Mouse (Mus musculus): Measurements from ENCODE around the gene G6pc3. TPM values are rescaled to one million over a fixed set of nuclear protein-coding genes. Genes with fewer than 3 reads are reported as not detected.

G6pc3 gene
- 61.4 TPM for polyA plus RNA-seq (2015; fragmentation: Illumina TruSeq; extraction: RNeasy Lipid Tissue Mini Kit (QIAGEN cat#74804); ENCODE audit: low read depth, low replicate concordance)

GRCm38 (mm10) chr11:102189461-102190436 is at the start of gene G6pc3:
TSS of gene G6pc3 (plus strand) at chr11:102189620.

GRCm38 (mm10) chr11:102145471-102146001 is 43.9 kb upstream of the G6pc3 start, which contains the start of gene Nags:
TSS of gene Nags (plus strand) at chr11:102145513.

GRCm38 (mm10) chr11:102156039-102156785 is 33.2 kb upstream of the G6pc3 start, which contains the start of gene Tmem101:
TSS of gene Tmem101 (minus strand) at chr11:102156404.

GRCm38 (mm10) chr11:102184646-102185495 is 4.5 kb upstream of the G6pc3 start, which contains the start of gene Lsm12:
TSS of gene Lsm12 (minus strand) at chr11:102185296.

GRCm38 (mm10) chr11:102230006-102230741 is 40.8 kb downstream of the G6pc3 start, which contains the start of gene Hdac5:
TSS of gene Hdac5 (minus strand) at chr11:102230166.

Other genes with a start within 250 kb of the G6pc3 start
- not detected for gene Sost, start 222.6 kb upstream of the G6pc3 start, polyA plus RNA-seq (2015; fragmentation: Illumina TruSeq; extraction: RNeasy Lipid Tissue Mini Kit (QIAGEN cat#74804); ENCODE audit: low read depth, low replicate concordance)
- gene Cfap97d1, start 205.3 kb upstream of the G6pc3 start, polyA plus RNA-seq (2015; fragmentation: Illumina TruSeq; extraction: RNeasy Lipid Tissue Mini Kit (QIAGEN cat#74804); ENCODE audit: low read depth, low replicate concordance) = not detected
- 151 TPM for gene Dusp3, start 202.6 kb upstream of the G6pc3 start, polyA plus RNA-seq (2015; fragmentation: Illumina TruSeq; extraction: RNeasy Lipid Tissue Mini Kit (QIAGEN cat#74804); ENCODE audit: low read depth, low replicate concordance)
- 42.1 TPM for gene Mpp3, start 161.2 kb upstream of the G6pc3 start, polyA plus RNA-seq (2015; fragmentation: Illumina TruSeq; extraction: RNeasy Lipid Tissue Mini Kit (QIAGEN cat#74804); ENCODE audit: low read depth, low replicate concordance)
- 0.25 TPM for gene Cd300lg, start 148.1 kb upstream of the G6pc3 start, polyA plus RNA-seq (2015; fragmentation: Illumina TruSeq; extraction: RNeasy Lipid Tissue Mini Kit (QIAGEN cat#74804); ENCODE audit: low read depth, low replicate concordance)
- gene Mpp2, start 101.1 kb upstream of the G6pc3 start, polyA plus RNA-seq (2015; fragmentation: Illumina TruSeq; extraction: RNeasy Lipid Tissue Mini Kit (QIAGEN cat#74804); ENCODE audit: low read depth, low replicate concordance) = 87.5 TPM
- not detected for gene Ppy, start 88.3 kb upstream of the G6pc3 start, polyA plus RNA-seq (2015; fragmentation: Illumina TruSeq; extraction: RNeasy Lipid Tissue Mini Kit (QIAGEN cat#74804); ENCODE audit: low read depth, low replicate concordance)
- not detected for gene Pyy, start 81.8 kb upstream of the G6pc3 start, polyA plus RNA-seq (2015; fragmentation: Illumina TruSeq; extraction: RNeasy Lipid Tissue Mini Kit (QIAGEN cat#74804); ENCODE audit: low read depth, low replicate concordance)
- not detected for gene Nags, start 44.1 kb upstream of the G6pc3 start, polyA plus RNA-seq (2015; fragmentation: Illumina TruSeq; extraction: RNeasy Lipid Tissue Mini Kit (QIAGEN cat#74804); ENCODE audit: low read depth, low replicate concordance)
- gene Tmem101, start 33.2 kb upstream of the G6pc3 start, polyA plus RNA-seq (2015; fragmentation: Illumina TruSeq; extraction: RNeasy Lipid Tissue Mini Kit (QIAGEN cat#74804); ENCODE audit: low read depth, low replicate concordance) = 25.8 TPM
- 26.1 TPM for gene Lsm12, start 4.3 kb upstream of the G6pc3 start, polyA plus RNA-seq (2015; fragmentation: Illumina TruSeq; extraction: RNeasy Lipid Tissue Mini Kit (QIAGEN cat#74804); ENCODE audit: low read depth, low replicate concordance)
- gene Hdac5, start 40.5 kb downstream of the G6pc3 start, polyA plus RNA-seq (2015; fragmentation: Illumina TruSeq; extraction: RNeasy Lipid Tissue Mini Kit (QIAGEN cat#74804); ENCODE audit: low read depth, low replicate concordance) = 122 TPM
- 2.6 TPM for gene BC030867, start 59.3 kb downstream of the G6pc3 start, polyA plus RNA-seq (2015; fragmentation: Illumina TruSeq; extraction: RNeasy Lipid Tissue Mini Kit (QIAGEN cat#74804); ENCODE audit: low read depth, low replicate concordance)
- 3.1 TPM for gene Asb16, start 79.1 kb downstream of the G6pc3 start, polyA plus RNA-seq (2015; fragmentation: Illumina TruSeq; extraction: RNeasy Lipid Tissue Mini Kit (QIAGEN cat#74804); ENCODE audit: low read depth, low replicate concordance)
- gene Tmub2, start 95.3 kb downstream of the G6pc3 start, polyA plus RNA-seq (2015; fragmentation: Illumina TruSeq; extraction: RNeasy Lipid Tissue Mini Kit (QIAGEN cat#74804); ENCODE audit: low read depth, low replicate concordance) = 92.1 TPM
- 175 TPM for gene Atxn7l3, start 107.0 kb downstream of the G6pc3 start, polyA plus RNA-seq (2015; fragmentation: Illumina TruSeq; extraction: RNeasy Lipid Tissue Mini Kit (QIAGEN cat#74804); ENCODE audit: low read depth, low replicate concordance)
- 89.6 TPM for gene Ubtf, start 130.1 kb downstream of the G6pc3 start, polyA plus RNA-seq (2015; fragmentation: Illumina TruSeq; extraction: RNeasy Lipid Tissue Mini Kit (QIAGEN cat#74804); ENCODE audit: low read depth, low replicate concordance)
- gene Slc4a1, start 176.6 kb downstream of the G6pc3 start, polyA plus RNA-seq (2015; fragmentation: Illumina TruSeq; extraction: RNeasy Lipid Tissue Mini Kit (QIAGEN cat#74804); ENCODE audit: low read depth, low replicate concordance) = not detected
- 388 TPM for gene Rundc3a, start 203.8 kb downstream of the G6pc3 start, polyA plus RNA-seq (2015; fragmentation: Illumina TruSeq; extraction: RNeasy Lipid Tissue Mini Kit (QIAGEN cat#74804); ENCODE audit: low read depth, low replicate concordance)
- gene Slc25a39, start 218.3 kb downstream of the G6pc3 start, polyA plus RNA-seq (2015; fragmentation: Illumina TruSeq; extraction: RNeasy Lipid Tissue Mini Kit (QIAGEN cat#74804); ENCODE audit: low read depth, low replicate concordance) = 84.6 TPM
- 50.6 TPM for gene Grn, start 240.7 kb downstream of the G6pc3 start, polyA plus RNA-seq (2015; fragmentation: Illumina TruSeq; extraction: RNeasy Lipid Tissue Mini Kit (QIAGEN cat#74804); ENCODE audit: low read depth, low replicate concordance)

Data from brain, adult 10 weeks (tissue).